Mouse (Mus musculus) lung, postnatal 0 days (tissue): Measurements from ENCODE around the gene Ttll10. TPM values are rescaled to one million over a fixed set of nuclear protein-coding genes. Genes with fewer than 3 reads are reported as not detected.

Experiments used
- ATAC-seq: fragments of 200-750 bp; cut with Nextera tagmentation; 2 replicates; pipeline ENCODE4 v1.8.0; 2017; ENCODE audit warnings: moderate library complexity
- DNase-seq: peaks from one replicate; pipeline ENCODE4 v3.0.0-alpha.2; 2016; ENCODE audit warnings: low spot score
- H3K27ac ChIP-seq: fragments of 300-500 bp; sonication (generic); 2 replicates; pipeline ENCODE4 v1.5.1; 2014; ENCODE audit warnings: antibody characterized with exemption, mild to moderate bottlenecking, low read length, mixed read lengths
- H3K27me3 ChIP-seq: fragments of 300-500 bp; sonication (generic); replicated peaks from 2 replicates; pipeline ENCODE4 v1.6.1; 2014; ENCODE audit warnings: low read length, mixed read lengths; ENCODE audit not compliant: insufficient read depth
- H3K36me3 ChIP-seq: fragments of 300-500 bp; sonication (generic); 2 replicates; pipeline ENCODE4 v1.6.1; 2014; ENCODE audit warnings: low read length, mixed read lengths; ENCODE audit not compliant: insufficient read depth
- H3K4me1 ChIP-seq: fragments of 300-500 bp; sonication (generic); 2 replicates; pipeline ENCODE4 v1.6.1; 2014; ENCODE audit warnings: antibody characterized with exemption, low read depth, low read length, mixed read lengths; ENCODE audit not compliant: insufficient read depth
- H3K4me2 ChIP-seq: fragments of 300-500 bp; sonication (generic); replicated peaks from 2 replicates; pipeline ENCODE4 v1.6.1; 2014; ENCODE audit warnings: low read depth, mild to moderate bottlenecking, low read length, moderate library complexity, mixed read lengths
- H3K4me3 ChIP-seq: fragments of 300-500 bp; sonication (generic); 2 replicates; pipeline ENCODE4 v1.5.1; 2014; ENCODE audit warnings: low read depth, low read length
- H3K9ac ChIP-seq: fragments of 300-500 bp; sonication (generic); replicated peaks from 2 replicates; pipeline ENCODE4 v1.6.1; 2014; ENCODE audit warnings: low read depth, mild to moderate bottlenecking
- H3K9me3 ChIP-seq: fragments of 300-500 bp; sonication (generic); 2 replicates; pipeline ENCODE4 v1.6.1; 2016; ENCODE audit warnings: low read length, mixed read lengths
- CTCF ChIP-seq: IDR thresholded peaks from 2 replicates; pipeline ENCODE4 v1.5.1; 2016; ENCODE audit warnings: antibody characterized with exemption, mild to moderate bottlenecking
- EP300 ChIP-seq: IDR thresholded peaks from 2 replicates; pipeline ENCODE4 v1.6.1; 2016; ENCODE audit warnings: antibody characterized with exemption, mild to moderate bottlenecking, control low read depth
- WGBS: fragments of 180-500 bp; shearing (Covaris S2); extraction: QIAGEN DNeasy Blood & Tissue Kit; methylation state at CpG from one replicate; pipeline ENCODE4 v1.1.7; 2014; 5-methylcytosine and 5-hydroxymethylcytosine counted together
- polyA plus RNA-seq: library from polyadenylated mRNA; unstranded; fragments of >200 nt; fragmentation: Nextera tagmentation; extraction: Ambion mirVana; gene quantifications from 2 replicates; pipeline ENCODE4 v1.2.1, GENCODE M21; 2015

Gene Ttll10
- polyA plus RNA-seq, 1 experiment from 2014 or later, result 2.1 TPM

- H3K9me3 ChIP-seq, result no peaks in the 10 kb centered on the region
- H3K36me3 ChIP-seq, result no peaks in the 10 kb centered on the region
- ATAC-seq (peak; percentile 34; the same call in 1 of the 2 replicates), DNase-seq (peak; percentile 83)
- no peak overlapping the region for H3K27ac ChIP-seq
- 35% methylated on average over 6 of the region's 6 CpGs for WGBS
- H3K9ac ChIP-seq, result no peak overlapping the region
- no peak overlapping the region for H3K4me3 ChIP-seq
- H3K27me3 ChIP-seq, result peaks cover 4% of the 10 kb centered on the region; the same call in 1 of the 2 replicates
- no peak overlapping the region for H3K4me2 ChIP-seq
- H3K4me1 ChIP-seq, result peaks cover 17% of the 10 kb centered on the region
- TF ChIP-seq EP300 (no peak), CTCF (peak; percentile 82)
Measured at GRCm38 (mm10) chr4:156033476-156034119, 25.6 kb downstream of the Ttll10 start.

GRCm38 (mm10) chr4:156032856-156033255 is 26.4 kb downstream of the Ttll10 start:
- no peak overlapping the region for H3K9ac ChIP-seq

GRCm38 (mm10) chr4:156031593-156032391 is 27.4 kb downstream of the Ttll10 start:
- under 1% methylated on average over 15 of the region's 24 CpGs for WGBS
- Histone ChIP-seq H3K9ac (peak overlapping the region; percentile 51), H3K27ac (peak overlapping the region; percentile 88), H3K9me3 (no peaks in the 10 kb centered on the region), H3K4me2 (peak overlapping the region; percentile 66), H3K36me3 (no peaks in the 10 kb centered on the region), H3K4me1 (peaks cover 17% of the 10 kb centered on the region), H3K27me3 (peaks cover 4% of the 10 kb centered on the region; the same call in 1 of the 2 replicates), H3K4me3 (peak overlapping the region; percentile 50)
- peak; percentile 92 for DNase-seq
- TF ChIP-seq CTCF (no peak), EP300 (no peak)
- ATAC-seq, result peak; percentile 91

More at GRCm38 (mm10) chr4:156032856-156033255, 26.4 kb downstream of the Ttll10 start:
- no peak overlapping the region for H3K4me3 ChIP-seq
- no peaks in the 10 kb centered on the region for H3K9me3 ChIP-seq
- ATAC-seq, result no peak
- WGBS, result 79% methylated on average over 4 of the region's 4 CpGs
- no peaks in the 10 kb centered on the region for H3K36me3 ChIP-seq
- H3K4me1 ChIP-seq, result peaks cover 17% of the 10 kb centered on the region
- DNase-seq, result no peak
- TF ChIP-seq EP300, result no peak
- TF ChIP-seq CTCF, result no peak
- H3K27ac ChIP-seq, result peak overlapping the region; percentile 88; the same call in 1 of the 2 replicates
- H3K4me2 ChIP-seq, result no peak overlapping the region
- peaks cover 4% of the 10 kb centered on the region; the same call in 1 of the 2 replicates for H3K27me3 ChIP-seq

- DNase-seq (no peak), ATAC-seq (peak; percentile 34)
- H3K27me3 ChIP-seq, result peaks cover 4% of the 10 kb centered on the region; the same call in 1 of the 2 replicates
- H3K9ac ChIP-seq, result peak overlapping the region; percentile 51
- 5% methylated on average over 7 of the region's 7 CpGs for WGBS
- peak overlapping the region; percentile 88 for H3K27ac ChIP-seq
- peak overlapping the region; percentile 50 for H3K4me3 ChIP-seq
- H3K4me1 ChIP-seq, result peaks cover 18% of the 10 kb centered on the region
- no peak for TF ChIP-seq CTCF
- no peak for TF ChIP-seq EP300
- H3K4me2 ChIP-seq, result peak overlapping the region; percentile 66
- no peaks in the 10 kb centered on the region for H3K36me3 ChIP-seq
- no peaks in the 10 kb centered on the region for H3K9me3 ChIP-seq
Measured at GRCm38 (mm10) chr4:156031255-156031592, 28.0 kb downstream of the Ttll10 start.

GRCm38 (mm10) chr4:156030651-156031118 is 28.5 kb downstream of the Ttll10 start:
- peak overlapping the region; percentile 88 for H3K27ac ChIP-seq
- peak overlapping the region; percentile 66 for H3K4me2 ChIP-seq
- H3K4me3 ChIP-seq, result peak overlapping the region; percentile 50
- H3K27me3 ChIP-seq, result peaks cover 4% of the 10 kb centered on the region; the same call in 1 of the 2 replicates
- peak overlapping the region; percentile 51 for H3K9ac ChIP-seq
- H3K9me3 ChIP-seq, result no peaks in the 10 kb centered on the region
- no peak for ATAC-seq
- H3K4me1 ChIP-seq, result peaks cover 20% of the 10 kb centered on the region
- no peaks in the 10 kb centered on the region for H3K36me3 ChIP-seq
- WGBS, result 50% methylated on average over 9 of the region's 9 CpGs
- TF ChIP-seq CTCF (peak; percentile 16; the same call in 1 of the 2 replicates), EP300 (no peak)
- DNase-seq, result no peak

- no peak overlapping the region for H3K4me2 ChIP-seq
- ATAC-seq, result no peak
- H3K27me3 ChIP-seq, result no peaks in the 10 kb centered on the region
- H3K4me1 ChIP-seq, result peaks cover 20% of the 10 kb centered on the region
- H3K36me3 ChIP-seq, result no peaks in the 10 kb centered on the region
- no peak overlapping the region for H3K27ac ChIP-seq
- WGBS, result 91% methylated on average over 7 of the region's 7 CpGs
- no peak for DNase-seq
- H3K4me3 ChIP-seq, result no peak overlapping the region
- no peak overlapping the region for H3K9ac ChIP-seq
- no peaks in the 10 kb centered on the region for H3K9me3 ChIP-seq
- TF ChIP-seq CTCF, result no peak
- no peak for TF ChIP-seq EP300
Measured at GRCm38 (mm10) chr4:156028580-156028979, 30.6 kb downstream of the Ttll10 start.
